Mouse (Mus musculus): Measurements from ENCODE around the gene Gm3239. TPM values are rescaled to one million over a fixed set of nuclear protein-coding genes. Genes with fewer than 3 reads are reported as not detected.
"Not testable (repeated sequence)": the region's sequence is repeated elsewhere in the genome, so short reads cannot be mapped to it uniquely, and the experiment has no call there.

Gm3239 gene
- polyA plus RNA-seq (2014; fragmentation: Nextera tagmentation; extraction: Ambion mirVana) = 1.2 and 1.9 TPM in 2 replicates

DNA sequence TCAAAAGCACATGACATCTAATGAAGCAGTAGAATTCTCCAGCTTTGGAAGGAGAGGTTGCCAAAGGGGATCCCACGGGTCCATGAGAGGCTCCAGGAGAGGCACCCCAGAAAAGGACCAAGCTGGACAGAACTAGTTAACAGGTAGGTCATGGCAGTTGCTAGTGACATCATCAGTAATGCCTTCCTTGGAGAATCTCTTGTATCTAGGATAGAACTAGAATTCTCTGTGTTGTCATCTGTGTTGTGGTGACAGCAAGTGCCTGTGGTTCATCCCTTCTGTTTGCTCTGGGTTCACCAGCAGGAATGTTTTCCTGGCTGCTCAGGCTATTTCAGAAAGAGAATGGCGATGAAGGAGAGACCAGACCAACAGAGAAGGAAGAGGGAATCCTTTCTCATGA is at the start of gene Gm3239:
TSS of gene Gm3239 (plus strand) at position 301 of the 400 bp plus-strand sequence.
- ATAC-seq (ENCODE audit: low FRiP score); H3K4me1 ChIP-seq (replicated peaks; ENCODE audit: control insufficient read depth, insufficient read depth, low read length); H3K4me2 ChIP-seq (replicated peaks); H3K9ac ChIP-seq; H3K9me3 ChIP-seq (ENCODE audit: control insufficient read depth, low read length); DNase-seq (ENCODE audit: low spot score); H3K36me3 ChIP-seq (replicated peaks; ENCODE audit: control insufficient read depth, insufficient read depth); H3K4me3 ChIP-seq (replicated peaks; ENCODE audit: low read length); H3K27me3 ChIP-seq (ENCODE audit: control insufficient read depth, insufficient read depth, low read length); H3K27ac ChIP-seq: not testable (repeated sequence)
- WGBS = no CpG with 5 or more reads among the region's 2 CpGs

DNA sequence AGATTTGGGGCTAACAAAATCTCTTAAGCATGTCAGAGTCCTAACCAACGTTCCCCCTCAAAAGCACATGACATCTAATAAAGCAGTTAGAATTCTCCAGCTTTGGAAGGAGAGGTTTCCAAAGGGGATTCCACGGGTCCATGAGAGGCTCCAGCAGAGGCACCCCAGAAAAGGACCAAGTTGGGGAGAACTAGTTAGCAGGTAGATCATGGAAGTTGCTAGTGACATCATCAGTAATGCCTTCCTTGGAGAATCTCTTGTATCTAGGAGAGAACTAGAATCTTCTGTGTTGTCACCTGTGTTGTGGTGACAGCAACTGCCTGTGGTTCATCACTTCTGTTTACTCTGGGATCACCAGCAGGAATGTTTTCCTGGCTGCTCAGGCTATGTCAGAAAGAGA is 31.9 kb upstream of the Gm3239 start, which contains the start of gene Gm8159:
TSS of gene Gm8159 (plus strand) at position 301 of the 400 bp plus-strand sequence.
- WGBS = no CpG with 5 or more reads among the region's 2 CpGs
- not testable (repeated sequence) for H3K4me3 ChIP-seq (replicated peaks; ENCODE audit: low read length); H3K36me3 ChIP-seq (replicated peaks; ENCODE audit: control insufficient read depth, insufficient read depth); H3K27me3 ChIP-seq (ENCODE audit: control insufficient read depth, insufficient read depth, low read length); H3K9ac ChIP-seq; H3K9me3 ChIP-seq (ENCODE audit: control insufficient read depth, low read length); DNase-seq (ENCODE audit: low spot score); ATAC-seq (ENCODE audit: low FRiP score); H3K27ac ChIP-seq; H3K4me1 ChIP-seq (replicated peaks; ENCODE audit: control insufficient read depth, insufficient read depth, low read length); H3K4me2 ChIP-seq (replicated peaks)

DNA sequence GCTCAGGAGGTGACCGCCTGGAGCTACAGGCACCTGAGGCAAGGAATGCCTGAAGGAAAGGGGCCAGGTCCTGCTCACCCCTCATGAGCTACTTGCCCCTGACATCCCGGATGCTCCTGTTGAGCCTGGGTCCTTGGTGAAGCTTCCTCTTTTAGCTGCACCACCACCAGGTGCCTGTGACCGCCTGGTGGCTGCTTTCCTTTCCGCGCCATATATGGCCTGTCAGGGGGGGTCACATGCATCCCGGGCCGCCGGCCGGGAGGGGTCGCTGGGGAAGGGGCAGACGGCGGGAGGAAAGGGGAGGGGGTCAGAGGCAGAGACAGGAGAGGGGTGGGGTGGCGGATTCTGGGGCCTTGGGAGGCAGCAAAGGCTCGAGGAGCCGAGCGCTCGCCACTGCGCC is 14.7 kb upstream of the Gm3239 start:
- 2% methylated on average over 10 of the region's 18 CpGs for WGBS
- DNase-seq (ENCODE audit: low spot score); ATAC-seq (ENCODE audit: low FRiP score); H3K27ac ChIP-seq; H3K36me3 ChIP-seq (replicated peaks; ENCODE audit: control insufficient read depth, insufficient read depth); H3K27me3 ChIP-seq (ENCODE audit: control insufficient read depth, insufficient read depth, low read length); H3K4me1 ChIP-seq (replicated peaks; ENCODE audit: control insufficient read depth, insufficient read depth, low read length); H3K9me3 ChIP-seq (ENCODE audit: control insufficient read depth, low read length): not testable (repeated sequence)
- peak overlapping the region; percentile 47; the same call in 1 of the 2 replicates for H3K9ac ChIP-seq
- H3K4me3 ChIP-seq (replicated peaks; ENCODE audit: low read length) = peak overlapping the region; percentile 29
- H3K4me2 ChIP-seq (replicated peaks) = peak overlapping the region; percentile 65

DNA sequence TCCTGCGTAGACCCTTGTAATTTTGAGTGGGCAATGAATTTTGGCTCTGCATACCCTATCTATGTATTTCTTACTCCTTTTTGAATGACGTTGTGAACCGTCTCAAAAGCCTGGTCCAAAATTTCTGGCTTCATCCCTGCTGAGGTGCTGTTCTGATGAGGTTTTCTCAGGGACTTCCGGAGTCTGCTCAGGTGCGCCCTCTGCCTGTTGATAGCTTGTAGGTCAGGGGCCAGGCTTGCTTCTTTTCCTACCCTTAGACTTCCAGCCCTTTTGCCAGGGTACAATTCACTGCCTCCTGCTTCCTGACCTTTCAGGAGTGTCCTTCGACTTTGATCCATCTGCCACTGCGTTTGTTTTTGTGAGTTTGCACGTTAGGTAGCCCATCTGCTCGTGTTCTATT is 13.7 kb upstream of the Gm3239 start:
- H3K9ac ChIP-seq; H3K4me1 ChIP-seq (replicated peaks; ENCODE audit: control insufficient read depth, insufficient read depth, low read length); H3K4me3 ChIP-seq (replicated peaks; ENCODE audit: low read length); H3K27ac ChIP-seq; H3K27me3 ChIP-seq (ENCODE audit: control insufficient read depth, insufficient read depth, low read length); H3K36me3 ChIP-seq (replicated peaks; ENCODE audit: control insufficient read depth, insufficient read depth); DNase-seq (ENCODE audit: low spot score); ATAC-seq (ENCODE audit: low FRiP score); H3K9me3 ChIP-seq (ENCODE audit: control insufficient read depth, low read length): not testable (repeated sequence)
- WGBS = 3% methylated on average over 2 of the region's 9 CpGs
- H3K4me2 ChIP-seq (replicated peaks) = peak overlapping the region; percentile 65

DNA sequence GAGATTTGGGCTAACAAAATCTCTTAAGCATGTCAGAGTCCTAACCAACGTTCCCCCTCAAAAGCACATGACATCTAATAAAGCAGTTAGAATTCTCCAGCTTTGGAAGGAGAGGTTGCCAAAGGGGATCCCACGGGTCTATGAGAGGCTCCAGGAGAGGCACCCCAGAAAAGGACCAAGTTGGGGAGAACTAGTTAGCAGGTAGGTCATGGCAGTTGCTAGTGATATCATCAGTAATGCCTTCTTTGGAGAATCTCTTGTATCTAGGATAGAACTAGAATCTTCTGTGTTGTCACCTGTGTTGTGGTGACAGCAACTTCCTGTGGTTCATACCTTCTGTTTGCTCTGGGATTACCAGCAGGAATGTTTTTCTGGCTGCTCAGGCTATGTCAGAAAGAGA is 44.9 kb downstream of the Gm3239 start, which contains the start of gene Gm7876:
TSS of gene Gm7876 (plus strand) at position 301 of the 400 bp plus-strand sequence.
- not testable (repeated sequence) for DNase-seq (ENCODE audit: low spot score); ATAC-seq (ENCODE audit: low FRiP score); H3K4me2 ChIP-seq (replicated peaks); H3K9ac ChIP-seq; H3K27ac ChIP-seq; H3K4me1 ChIP-seq (replicated peaks; ENCODE audit: control insufficient read depth, insufficient read depth, low read length); H3K36me3 ChIP-seq (replicated peaks; ENCODE audit: control insufficient read depth, insufficient read depth); H3K4me3 ChIP-seq (replicated peaks; ENCODE audit: low read length); H3K9me3 ChIP-seq (ENCODE audit: control insufficient read depth, low read length); H3K27me3 ChIP-seq (ENCODE audit: control insufficient read depth, insufficient read depth, low read length)
- WGBS = 85% methylated on average over 1 of the region's 2 CpGs

Other genes starting within 250 kb of the Gm3239 start
- gene Gm3164, start 248.7 kb upstream of the Gm3239 start, polyA plus RNA-seq (2014; fragmentation: Nextera tagmentation; extraction: Ambion mirVana) = 6.2 and 8.1 TPM in 2 replicates
- gene Gm3173, start 233.2 kb upstream of the Gm3239 start, polyA plus RNA-seq (2014; fragmentation: Nextera tagmentation; extraction: Ambion mirVana) = 0.56 and 1.8 TPM in 2 replicates
- not detected in 2 replicates for gene Gm3182, start 182.4 kb upstream of the Gm3239 start, polyA plus RNA-seq (2014; fragmentation: Nextera tagmentation; extraction: Ambion mirVana)
- not detected in 2 replicates for gene Gm3047, start 108.8 kb upstream of the Gm3239 start, polyA plus RNA-seq (2014; fragmentation: Nextera tagmentation; extraction: Ambion mirVana)
- gene Gm8159, start 31.8 kb upstream of the Gm3239 start, polyA plus RNA-seq (2014; fragmentation: Nextera tagmentation; extraction: Ambion mirVana) = not detected in 2 replicates
- not detected in 2 replicates for gene Gm7876, start 45.0 kb downstream of the Gm3239 start, polyA plus RNA-seq (2014; fragmentation: Nextera tagmentation; extraction: Ambion mirVana)
- gene Gm3252, start 62.6 kb downstream of the Gm3239 start, polyA plus RNA-seq (2014; fragmentation: Nextera tagmentation; extraction: Ambion mirVana) = 4.3 and 4.9 TPM in 2 replicates
- not detected in 2 replicates for gene Gm9602, start 112.1 kb downstream of the Gm3239 start, polyA plus RNA-seq (2014; fragmentation: Nextera tagmentation; extraction: Ambion mirVana)
- gene Gm3269, start 173.9 kb downstream of the Gm3239 start, polyA plus RNA-seq (2014; fragmentation: Nextera tagmentation; extraction: Ambion mirVana) = not detected in 2 replicates
- gene Gm3264, start 191.4 kb downstream of the Gm3239 start, polyA plus RNA-seq (2014; fragmentation: Nextera tagmentation; extraction: Ambion mirVana) = 3.5 and 5.5 TPM in 2 replicates
- not detected in 2 replicates for gene Gm3278, start 228.2 kb downstream of the Gm3239 start, polyA plus RNA-seq (2014; fragmentation: Nextera tagmentation; extraction: Ambion mirVana)